Mouse (Mus musculus) heart, embryonic 11.5 days (tissue): ENCODE measurements at regions not wholly inside any gene's neighbourhood (a gene's known extent, or its start where the extent isn't known, plus 50 kb on each side); places are given as distances from the start of the nearest gene placed in this dataset.

Experiments used
- ATAC-seq: fragments of 200-750 bp; cut with Nextera tagmentation; replicated peaks from 2 replicates; pipeline ENCODE4 v1.8.0; 2017; ENCODE audit warnings: moderate library complexity; ENCODE audit not compliant: insufficient number of reproducible peaks, low FRiP score, low TSS enrichment
- H3K27ac ChIP-seq: fragments of 300-500 bp; sonication (generic); 2 replicates; pipeline ENCODE4 v1.5.1; 2014; ENCODE audit warnings: mild to moderate bottlenecking, low read depth, low read length
- H3K27me3 ChIP-seq: fragments of 300-500 bp; sonication (generic); 2 replicates; pipeline ENCODE4 v1.6.1; 2014; ENCODE audit warnings: mild to moderate bottlenecking, low read length, mixed read lengths; ENCODE audit not compliant: control insufficient read depth, insufficient read depth
- H3K36me3 ChIP-seq: fragments of 300-500 bp; sonication (generic); 2 replicates; pipeline ENCODE4 v1.6.1; 2014; ENCODE audit warnings: mild to moderate bottlenecking, low read length, moderate library complexity, mixed read lengths; ENCODE audit not compliant: control insufficient read depth, insufficient read depth
- H3K4me1 ChIP-seq: fragments of 300-500 bp; sonication (generic); 2 replicates; pipeline ENCODE4 v1.6.1; 2014; ENCODE audit warnings: low read length; ENCODE audit not compliant: control insufficient read depth, insufficient read depth
- H3K4me2 ChIP-seq: fragments of 300-500 bp; sonication (generic); 2 replicates; pipeline ENCODE4 v1.6.1; 2014; ENCODE audit warnings: mild to moderate bottlenecking, moderate library complexity
- H3K4me3 ChIP-seq: fragments of 300-500 bp; sonication (generic); 2 replicates; pipeline ENCODE4 v1.5.1; 2014; ENCODE audit warnings: low read depth, low read length
- H3K9ac ChIP-seq: fragments of 300-500 bp; sonication (generic); 2 replicates; pipeline ENCODE4 v1.6.1; 2014; ENCODE audit warnings: mild to moderate bottlenecking, low read depth, low read length, moderate library complexity
- H3K9me3 ChIP-seq: fragments of 300-500 bp; sonication (generic); replicated peaks from 2 replicates; pipeline ENCODE4 v1.6.1; 2016; ENCODE audit warnings: low read length; ENCODE audit not compliant: control insufficient read depth
- WGBS: fragments of 180-500 bp; shearing (Covaris S2); extraction: QIAGEN DNeasy Blood & Tissue Kit; methylation state at CpG from one replicate; pipeline ENCODE4 v1.1.7; 2014; ENCODE audit not compliant: insufficient replicate concordance; 5-methylcytosine and 5-hydroxymethylcytosine counted together

- WGBS = 53% methylated on average over 2 of the region's 2 CpGs
- Histone ChIP-seq H3K9me3 (no peaks in the 10 kb centered on the region), H3K4me3 (no peak overlapping the region), H3K36me3 (no peaks in the 10 kb centered on the region), H3K9ac (no peak overlapping the region), H3K27ac (no peak overlapping the region), H3K4me1 (no peaks in the 10 kb centered on the region), H3K27me3 (no peaks in the 10 kb centered on the region), H3K4me2 (no peak overlapping the region)
- ATAC-seq = no peak
Observed at GRCm38 (mm10) chr19:19976776-19977175, 414.0 kb downstream of the Anxa1 start.

GRCm38 (mm10) chr19:19969780-19970512 lies 420.8 kb downstream of the Anxa1 start:
- Histone ChIP-seq H3K27ac (no peak overlapping the region), H3K4me2 (no peak overlapping the region), H3K36me3 (no peaks in the 10 kb centered on the region), H3K4me3 (no peak overlapping the region), H3K9ac (no peak overlapping the region), H3K27me3 (no peaks in the 10 kb centered on the region), H3K4me1 (no peaks in the 10 kb centered on the region), H3K9me3 (no peaks in the 10 kb centered on the region)
- no peak for ATAC-seq
- WGBS = 70% methylated on average over 3 of the region's 3 CpGs

GRCm38 (mm10) chr19:19969335-19969734 lies 421.4 kb downstream of the Anxa1 start:
- no peak overlapping the region for H3K9ac ChIP-seq
- no peak overlapping the region for H3K4me2 ChIP-seq
- no peak overlapping the region for H3K27ac ChIP-seq
- H3K27me3 ChIP-seq = no peaks in the 10 kb centered on the region
- ATAC-seq = no peak
- H3K9me3 ChIP-seq = no peaks in the 10 kb centered on the region
- H3K36me3 ChIP-seq = no peaks in the 10 kb centered on the region
- no peak overlapping the region for H3K4me3 ChIP-seq
- no peaks in the 10 kb centered on the region for H3K4me1 ChIP-seq
- WGBS = 76% methylated on average over 5 of the region's 5 CpGs

GRCm38 (mm10) chr19:19945247-19945646 lies 445.5 kb downstream of the Anxa1 start:
- Histone ChIP-seq H3K36me3 (no peaks in the 10 kb centered on the region), H3K9me3 (no peaks in the 10 kb centered on the region), H3K4me1 (no peaks in the 10 kb centered on the region), H3K27me3 (no peaks in the 10 kb centered on the region), H3K4me2 (no peak overlapping the region), H3K27ac (no peak overlapping the region), H3K9ac (no peak overlapping the region), H3K4me3 (no peak overlapping the region)
- ATAC-seq = no peak
- 88% methylated on average over 1 of the region's 1 CpGs for WGBS

GRCm38 (mm10) chr19:19942697-19943096 lies 448.0 kb downstream of the Anxa1 start:
- Histone ChIP-seq H3K27ac (no peak overlapping the region), H3K4me1 (no peaks in the 10 kb centered on the region), H3K4me3 (no peak overlapping the region), H3K36me3 (no peaks in the 10 kb centered on the region), H3K9me3 (no peaks in the 10 kb centered on the region), H3K4me2 (no peak overlapping the region), H3K27me3 (no peaks in the 10 kb centered on the region), H3K9ac (no peak overlapping the region)
- WGBS = 82% methylated on average over 3 of the region's 3 CpGs
- no peak for ATAC-seq

- ATAC-seq = no peak
- Histone ChIP-seq H3K27ac (no peak overlapping the region), H3K4me3 (no peak overlapping the region), H3K4me2 (no peak overlapping the region), H3K36me3 (no peaks in the 10 kb centered on the region), H3K27me3 (no peaks in the 10 kb centered on the region), H3K4me1 (no peaks in the 10 kb centered on the region), H3K9me3 (no peaks in the 10 kb centered on the region), H3K9ac (no peak overlapping the region)
- WGBS = 81% methylated on average over 2 of the region's 2 CpGs
Observed at GRCm38 (mm10) chr19:19921109-19921508, 469.6 kb downstream of the Anxa1 start.

- Histone ChIP-seq H3K9ac (no peak overlapping the region), H3K9me3 (no peaks in the 10 kb centered on the region), H3K27ac (no peak overlapping the region), H3K4me1 (no peaks in the 10 kb centered on the region), H3K4me3 (no peak overlapping the region), H3K27me3 (no peaks in the 10 kb centered on the region), H3K36me3 (no peaks in the 10 kb centered on the region), H3K4me2 (no peak overlapping the region)
- 84% methylated on average over 8 of the region's 8 CpGs for WGBS
- no peak for ATAC-seq
Observed at GRCm38 (mm10) chr19:19885933-19886710, 504.6 kb downstream of the Anxa1 start.

- Histone ChIP-seq H3K27ac (no peak overlapping the region), H3K36me3 (no peaks in the 10 kb centered on the region), H3K4me1 (no peaks in the 10 kb centered on the region), H3K4me3 (no peak overlapping the region), H3K27me3 (no peaks in the 10 kb centered on the region), H3K9me3 (no peaks in the 10 kb centered on the region), H3K4me2 (no peak overlapping the region), H3K9ac (no peak overlapping the region)
- ATAC-seq = no peak
Observed at GRCm38 (mm10) chr19:19880895-19881294, 509.8 kb downstream of the Anxa1 start.

GRCm38 (mm10) chr19:19848152-19848551 lies 542.6 kb downstream of the Anxa1 start:
- ATAC-seq = no peak
- no peak overlapping the region for H3K9ac ChIP-seq
- 54% methylated on average over 4 of the region's 4 CpGs for WGBS
- no peak overlapping the region for H3K27ac ChIP-seq
- H3K4me2 ChIP-seq = no peak overlapping the region
- no peaks in the 10 kb centered on the region for H3K4me1 ChIP-seq
- no peaks in the 10 kb centered on the region for H3K9me3 ChIP-seq
- H3K27me3 ChIP-seq = no peaks in the 10 kb centered on the region
- H3K4me3 ChIP-seq = no peak overlapping the region
- H3K36me3 ChIP-seq = no peaks in the 10 kb centered on the region
